Mouse (Mus musculus): ENCODE data around the gene Vmp1. TPM values are rescaled to one million over a fixed set of nuclear protein-coding genes. Genes with fewer than 3 reads are reported as not detected.

Vmp1 gene
- polyA plus RNA-seq, 1 experiment from 2014 or later: 87.4 TPM

- Histone ChIP-seq H3K4me1 (no peaks in the 10 kb centered on the region), H3K27ac (replicated peaks) (no peak overlapping the region), H3K4me3 (no peak overlapping the region), H3K9ac (replicated peaks) (no peak overlapping the region), H3K36me3 (peaks cover 23% of the 10 kb centered on the region; the same call in 1 of the 2 replicates), H3K9me3 (no peaks in the 10 kb centered on the region), H3K27me3 (no peaks in the 10 kb centered on the region), H3K4me2 (replicated peaks) (no peak overlapping the region)
- ATAC-seq (ENCODE audit: low FRiP score, low read depth): no peak
- WGBS: 85% methylated on average over 4 of the region's 4 CpGs
These were observed 125.4 kb downstream of the Vmp1 start for GRCm38 (mm10) chr11:86558258-86558657.

GRCm38 (mm10) chr11:86553525-86553924 lies 130.1 kb downstream of the Vmp1 start:
- no peak overlapping the region for H3K4me2 ChIP-seq (replicated peaks)
- H3K27me3 ChIP-seq: no peaks in the 10 kb centered on the region
- no peak overlapping the region for H3K27ac ChIP-seq (replicated peaks)
- no peak overlapping the region for H3K9ac ChIP-seq (replicated peaks)
- no peak overlapping the region for H3K4me3 ChIP-seq
- no peak for ATAC-seq (ENCODE audit: low FRiP score, low read depth)
- 86% methylated on average over 6 of the region's 6 CpGs for WGBS
- no peaks in the 10 kb centered on the region for H3K9me3 ChIP-seq
- H3K36me3 ChIP-seq: 0 out of 2 replicates have a peak, but pooled peaks cover 24% of the 10 kb centered on the region
- H3K4me1 ChIP-seq: no peaks in the 10 kb centered on the region

GRCm38 (mm10) chr11:86547412-86547811 lies 136.2 kb downstream of the Vmp1 start:
- H3K4me1 ChIP-seq: peaks cover 14% of the 10 kb centered on the region
- H3K27ac ChIP-seq (replicated peaks): no peak overlapping the region
- WGBS: 96% methylated on average over 1 of the region's 1 CpGs
- no peak overlapping the region for H3K9ac ChIP-seq (replicated peaks)
- H3K36me3 ChIP-seq: 0 out of 2 replicates have a peak, but pooled peaks cover 7% of the 10 kb centered on the region
- H3K4me3 ChIP-seq: no peak overlapping the region
- H3K27me3 ChIP-seq: no peaks in the 10 kb centered on the region
- no peak for ATAC-seq (ENCODE audit: low FRiP score, low read depth)
- H3K9me3 ChIP-seq: no peaks in the 10 kb centered on the region
- H3K4me2 ChIP-seq (replicated peaks): no peak overlapping the region

GRCm38 (mm10) chr11:86545556-86545955 lies 138.1 kb downstream of the Vmp1 start:
- Histone ChIP-seq H3K27ac (replicated peaks) (no peak overlapping the region), H3K4me2 (replicated peaks) (peak overlapping the region; percentile 60), H3K27me3 (no peaks in the 10 kb centered on the region), H3K9ac (replicated peaks) (peak overlapping the region; percentile 51; the same call in 1 of the 2 replicates), H3K9me3 (no peaks in the 10 kb centered on the region), H3K36me3 (0 out of 2 replicates have a peak, but pooled peaks cover 7% of the 10 kb centered on the region), H3K4me3 (peak overlapping the region; percentile 87), H3K4me1 (peaks cover 14% of the 10 kb centered on the region)
- no peak for ATAC-seq (ENCODE audit: low FRiP score, low read depth)
- 85% methylated on average over 8 of the region's 8 CpGs for WGBS

- WGBS: 0% methylated on average over 43 of the region's 43 CpGs
These were observed 138.9 kb downstream of the Vmp1 start, which contains the start of the genes Rps6kb1 and Tubd1 for GRCm38 (mm10) chr11:86544639-86545299. Gene Rps6kb1, minus strand, starts transcription at chr11:86544805. Gene Tubd1, plus strand, starts transcription at chr11:86544991.

GRCm38 (mm10) chr11:86543960-86544638 lies 139.5 kb downstream of the Vmp1 start:
- Histone ChIP-seq H3K4me3 (peak overlapping the region; percentile 87), H3K9me3 (no peaks in the 10 kb centered on the region), H3K4me2 (replicated peaks) (peak overlapping the region; percentile 87), H3K36me3 (no peaks in the 10 kb centered on the region), H3K27me3 (no peaks in the 10 kb centered on the region), H3K4me1 (peaks cover 14% of the 10 kb centered on the region), H3K27ac (replicated peaks) (peak overlapping the region; percentile 76), H3K9ac (replicated peaks) (peak overlapping the region; percentile 92)
- under 1% methylated on average over 43 of the region's 50 CpGs for WGBS
- ATAC-seq (ENCODE audit: low FRiP score, low read depth): peak; percentile 77

More at GRCm38 (mm10) chr11:86544639-86545299, 138.9 kb downstream of the Vmp1 start, which contains the start of the genes Rps6kb1 and Tubd1:
- Histone ChIP-seq H3K4me1 (peaks cover 14% of the 10 kb centered on the region), H3K4me3 (peak within 1 kb of the TSS; percentile 87), H3K9ac (replicated peaks) (peak within 1 kb of the TSS; percentile 92), H3K27ac (replicated peaks) (peak within 1 kb of the TSS; percentile 76), H3K9me3 (no peaks in the 10 kb centered on the region), H3K36me3 (0 out of 2 replicates have a peak, but pooled peaks cover under 1% of the 10 kb centered on the region), H3K4me2 (replicated peaks) (peak within 1 kb of the TSS; percentile 87), H3K27me3 (no peaks in the 10 kb centered on the region)
- peak; percentile 98 for ATAC-seq (ENCODE audit: low FRiP score, low read depth)

- no peaks in the 10 kb centered on the region for H3K27me3 ChIP-seq
- no peak overlapping the region for H3K4me2 ChIP-seq (replicated peaks)
- WGBS: 96% methylated on average over 1 of the region's 1 CpGs
- H3K9me3 ChIP-seq: no peaks in the 10 kb centered on the region
- no peak overlapping the region for H3K27ac ChIP-seq (replicated peaks)
- ATAC-seq (ENCODE audit: low FRiP score, low read depth): no peak
- H3K4me3 ChIP-seq: no peak overlapping the region
- peaks cover 14% of the 10 kb centered on the region for H3K4me1 ChIP-seq
- no peak overlapping the region for H3K9ac ChIP-seq (replicated peaks)
- H3K36me3 ChIP-seq: no peaks in the 10 kb centered on the region
These were observed 140.8 kb downstream of the Vmp1 start for GRCm38 (mm10) chr11:86542851-86543250.

- Histone ChIP-seq H3K36me3 (no peaks in the 10 kb centered on the region), H3K4me1 (peaks cover 14% of the 10 kb centered on the region), H3K4me2 (replicated peaks) (no peak overlapping the region), H3K4me3 (no peak overlapping the region), H3K27me3 (no peaks in the 10 kb centered on the region), H3K27ac (replicated peaks) (no peak overlapping the region), H3K9me3 (no peaks in the 10 kb centered on the region), H3K9ac (replicated peaks) (no peak overlapping the region)
- ATAC-seq (ENCODE audit: low FRiP score, low read depth): no peak
- WGBS: 96% methylated on average over 2 of the region's 2 CpGs
These were observed 143.2 kb downstream of the Vmp1 start for GRCm38 (mm10) chr11:86540476-86540845.

- Histone ChIP-seq H3K4me3 (no peak overlapping the region), H3K36me3 (no peaks in the 10 kb centered on the region), H3K27me3 (no peaks in the 10 kb centered on the region), H3K9ac (replicated peaks) (no peak overlapping the region), H3K27ac (replicated peaks) (no peak overlapping the region), H3K9me3 (no peaks in the 10 kb centered on the region), H3K4me1 (peaks cover 14% of the 10 kb centered on the region), H3K4me2 (replicated peaks) (no peak overlapping the region)
- WGBS: 98% methylated on average over 6 of the region's 6 CpGs
- no peak for ATAC-seq (ENCODE audit: low FRiP score, low read depth)
These were observed 143.7 kb downstream of the Vmp1 start for GRCm38 (mm10) chr11:86539716-86540475.

- 96% methylated on average over 4 of the region's 4 CpGs for WGBS
- H3K9me3 ChIP-seq: no peaks in the 10 kb centered on the region
- no peak overlapping the region for H3K4me3 ChIP-seq
- H3K27ac ChIP-seq (replicated peaks): no peak overlapping the region
- ATAC-seq (ENCODE audit: low FRiP score, low read depth): no peak
- no peak overlapping the region for H3K9ac ChIP-seq (replicated peaks)
- H3K4me1 ChIP-seq: peaks cover 13% of the 10 kb centered on the region
- H3K27me3 ChIP-seq: no peaks in the 10 kb centered on the region
- H3K36me3 ChIP-seq: no peaks in the 10 kb centered on the region
- no peak overlapping the region for H3K4me2 ChIP-seq (replicated peaks)
These were observed 144.8 kb downstream of the Vmp1 start for GRCm38 (mm10) chr11:86538786-86539185.

- Histone ChIP-seq H3K4me2 (replicated peaks) (no peak overlapping the region), H3K27me3 (no peaks in the 10 kb centered on the region), H3K9ac (replicated peaks) (no peak overlapping the region), H3K27ac (replicated peaks) (no peak overlapping the region), H3K4me3 (no peak overlapping the region), H3K4me1 (no peaks in the 10 kb centered on the region), H3K9me3 (no peaks in the 10 kb centered on the region), H3K36me3 (peaks cover 22% of the 10 kb centered on the region)
- no peak for ATAC-seq (ENCODE audit: low FRiP score, low read depth)
- WGBS: 95% methylated on average over 5 of the region's 5 CpGs
These were observed 149.3 kb downstream of the Vmp1 start for GRCm38 (mm10) chr11:86534201-86534910.

Measured in midbrain, embryonic 12.5 days (tissue).